Mouse (Mus musculus) heart, postnatal 10 days (tissue): ENCODE measurements around the gene Bag5. TPM values are rescaled to one million over a fixed set of nuclear protein-coding genes. Genes with fewer than 3 reads are reported as not detected.
A peak's percentile ranks its signal among the peaks of the same experiment; 100 is the strongest.

ENCODE experiments used
- DNase-seq, 2 experiments: peaks; one replicate each; pipeline ENCODE4 v3.0.0; 2021
- intact Hi-C: fragments of 180-260 bp; cut with DNase I; formaldehyde crosslinking; loops from one replicate; pipeline ENCODE4 v1.15.1; 2025
- total RNA-seq, 2 experiments: library from RNA; stranded (reverse); gene quantifications; 2 replicates each; pipeline ENCODE4 v1.2.3; 2021

The Bag5 gene
- total RNA-seq, 2 experiments from 2014 or later: 29.1 to 32.7 TPM

- intact Hi-C loops: no loop called here
- DNase-seq: peak in 1 of 2 experiments; percentile 9
Measured at GRCm38 (mm10) chr12:111678997-111679396, 34.1 kb downstream of the Bag5 start.

- no peak for DNase-seq
- intact Hi-C loops: no loop called here
Measured at GRCm38 (mm10) chr12:111678670-111678933, 34.5 kb downstream of the Bag5 start.

- intact Hi-C loops: no loop called here
- DNase-seq: peak; percentile 94 to 96
Measured at GRCm38 (mm10) chr12:111677882-111678669, 35.0 kb downstream of the Bag5 start, which contains the start of gene Trmt61a. TSS of gene Trmt61a (plus strand) at chr12:111678105.

GRCm38 (mm10) chr12:111677421-111677820 lies 35.6 kb downstream of the Bag5 start:
- peak in 1 of 2 experiments; percentile 74 for DNase-seq
- intact Hi-C loops: no loop called here

GRCm38 (mm10) chr12:111675797-111676580 lies 37.1 kb downstream of the Bag5 start:
- no peak for DNase-seq
- intact Hi-C loops: no loop called here

- DNase-seq: no peak
- intact Hi-C loops: no loop called here
Measured at GRCm38 (mm10) chr12:111674850-111675486, 38.1 kb downstream of the Bag5 start.

- intact Hi-C loops: no loop called here
- no peak for DNase-seq
Measured at GRCm38 (mm10) chr12:111672581-111672980, 40.5 kb downstream of the Bag5 start.

GRCm38 (mm10) chr12:111672176-111672575 lies 40.9 kb downstream of the Bag5 start, which contains the start of gene Ckb:
TSS of gene Ckb (minus strand) at chr12:111672338.
- DNase-seq: peak; percentile 89 to 90
- intact Hi-C loops: no loop called here

- peak; percentile 69 to 72 for DNase-seq
- intact Hi-C loops: no loop called here
Measured at GRCm38 (mm10) chr12:111671431-111671902, 41.6 kb downstream of the Bag5 start.

GRCm38 (mm10) chr12:111670976-111671375 lies 42.1 kb downstream of the Bag5 start:
- intact Hi-C loops: no loop called here
- DNase-seq: peak in 1 of 2 experiments; percentile 27

- intact Hi-C loops: no loop called here
- peak in 1 of 2 experiments; percentile 50 for DNase-seq
Measured at GRCm38 (mm10) chr12:111670371-111670971, 42.6 kb downstream of the Bag5 start.

GRCm38 (mm10) chr12:111669961-111670360 lies 43.1 kb downstream of the Bag5 start:
- intact Hi-C loops: loop anchor here (5.0 kb wide), 1 partner anchor 287 kb away; no protein-coding TSS in a partner anchor

GRCm38 (mm10) chr12:111669000-111669788 lies 43.9 kb downstream of the Bag5 start:
- peak; percentile 66 to 72 for DNase-seq
- intact Hi-C loops: loop anchor here (1.0 to 5.0 kb wide), 3 partner anchors 27 to 288 kb away; no protein-coding TSS in a partner anchor

More at GRCm38 (mm10) chr12:111669961-111670360, 43.1 kb downstream of the Bag5 start:
- DNase-seq: peak in 1 of 2 experiments; percentile 22

GRCm38 (mm10) chr12:111668457-111668912 lies 44.6 kb downstream of the Bag5 start:
- intact Hi-C loops: loop anchor here (1.0 to 5.0 kb wide), 3 partner anchors 28 to 289 kb away; no protein-coding TSS in a partner anchor
- peak; percentile 97 to 99 for DNase-seq

GRCm38 (mm10) chr12:111667421-111667820 lies 45.6 kb downstream of the Bag5 start:
- intact Hi-C loops: loop anchor here (5.0 kb wide), 1 partner anchor 290 kb away; no protein-coding TSS in a partner anchor

GRCm38 (mm10) chr12:111666380-111666779 lies 46.7 kb downstream of the Bag5 start:
- no peak for DNase-seq
- intact Hi-C loops: loop anchor here (5.0 kb wide), 1 partner anchor 291 kb away; no protein-coding TSS in a partner anchor

More at GRCm38 (mm10) chr12:111667421-111667820, 45.6 kb downstream of the Bag5 start:
- peak in 1 of 2 experiments; percentile 9 for DNase-seq

GRCm38 (mm10) chr12:111665041-111665880 lies 47.8 kb downstream of the Bag5 start:
- DNase-seq: peak in 1 of 2 experiments; percentile 19
- intact Hi-C loops: loop anchor here (5.0 kb wide), 1 partner anchor 292 kb away; no protein-coding TSS in a partner anchor

- peak; percentile 77 to 78 for DNase-seq
- intact Hi-C loops: no loop called here
Measured at GRCm38 (mm10) chr12:111664144-111664634, 48.9 kb downstream of the Bag5 start.
